Mouse (Mus musculus): ENCODE measurements around the gene Olfr1415. TPM values are rescaled to one million over a fixed set of nuclear protein-coding genes. Genes with fewer than 3 reads are reported as not detected.

Gene Olfr1415
- polyA plus RNA-seq, 1 experiment from 2014 or later, result not detected

- Histone ChIP-seq H3K4me2 (peak within 1 kb of the TSS; percentile 91), H3K9me3 (replicated peaks) (no peaks in the 10 kb centered on the region), H3K36me3 (peaks cover 28% of the 10 kb centered on the region), H3K27me3 (0 out of 2 replicates have a peak, but pooled peaks cover 3% of the 10 kb centered on the region), H3K27ac (peak within 1 kb of the TSS; percentile 71), H3K4me3 (replicated peaks) (peak within 1 kb of the TSS; percentile 81), H3K9ac (peak within 1 kb of the TSS; percentile 93), H3K4me1 (replicated peaks) (peaks cover 21% of the 10 kb centered on the region)
- peak; percentile 88 for ATAC-seq (ENCODE audit: low read depth)
- WGBS (ENCODE audit: insufficient replicate concordance), result 1% methylated on average over 67 of the region's 67 CpGs
- peak; percentile 91 for DNase-seq
Measured at GRCm38 (mm10) chr1:92473165-92474041, 22.5 kb downstream of the Olfr1415 start, which contains the start of gene Ndufa10. Gene Ndufa10, minus strand, starts transcription at chr1:92473860.

DNA sequence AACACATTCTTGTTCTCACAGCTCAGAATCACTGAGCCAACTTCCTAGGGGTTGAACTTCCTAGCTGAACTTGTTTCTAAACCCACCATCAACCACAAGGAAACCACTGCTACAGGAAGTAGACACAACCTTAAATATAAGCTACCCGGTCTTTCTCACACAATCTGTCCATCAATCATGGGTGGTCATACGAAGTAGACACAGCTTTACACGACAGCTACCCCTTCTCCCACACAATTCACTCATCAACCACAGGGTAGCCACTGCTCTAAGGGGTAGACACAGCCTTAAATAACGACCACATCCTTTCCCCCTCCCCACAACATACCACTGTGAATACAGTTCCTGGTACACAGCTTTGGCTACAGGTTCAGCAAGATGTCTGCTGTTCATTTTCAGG lies 27.0 kb downstream of the Olfr1415 start:
- H3K27me3 ChIP-seq, result no peaks in the 10 kb centered on the region
- H3K27ac ChIP-seq, result no peak overlapping the region
- peaks cover 74% of the 10 kb centered on the region for H3K36me3 ChIP-seq
- H3K4me2 ChIP-seq, result no peak overlapping the region
- ATAC-seq (ENCODE audit: low read depth) (no peak), DNase-seq (no peak)
- 38% methylated on average over 4 of the region's 4 CpGs for WGBS (ENCODE audit: insufficient replicate concordance)
- no peak overlapping the region for H3K9ac ChIP-seq
- no peak overlapping the region for H3K4me3 ChIP-seq (replicated peaks)
- peaks cover 16% of the 10 kb centered on the region for H3K4me1 ChIP-seq (replicated peaks)
- no peaks in the 10 kb centered on the region for H3K9me3 ChIP-seq (replicated peaks)

- Histone ChIP-seq H3K4me3 (replicated peaks) (no peak overlapping the region), H3K9ac (no peak overlapping the region), H3K36me3 (peaks cover 88% of the 10 kb centered on the region), H3K9me3 (replicated peaks) (no peaks in the 10 kb centered on the region), H3K27ac (no peak overlapping the region), H3K4me2 (no peak overlapping the region), H3K27me3 (no peaks in the 10 kb centered on the region), H3K4me1 (replicated peaks) (no peaks in the 10 kb centered on the region)
- WGBS (ENCODE audit: insufficient replicate concordance), result 85% methylated on average over 6 of the region's 6 CpGs
- ATAC-seq (ENCODE audit: low read depth) (no peak), DNase-seq (no peak)
Measured at GRCm38 (mm10) chr1:92458416-92458815, 37.5 kb downstream of the Olfr1415 start.

DNA sequence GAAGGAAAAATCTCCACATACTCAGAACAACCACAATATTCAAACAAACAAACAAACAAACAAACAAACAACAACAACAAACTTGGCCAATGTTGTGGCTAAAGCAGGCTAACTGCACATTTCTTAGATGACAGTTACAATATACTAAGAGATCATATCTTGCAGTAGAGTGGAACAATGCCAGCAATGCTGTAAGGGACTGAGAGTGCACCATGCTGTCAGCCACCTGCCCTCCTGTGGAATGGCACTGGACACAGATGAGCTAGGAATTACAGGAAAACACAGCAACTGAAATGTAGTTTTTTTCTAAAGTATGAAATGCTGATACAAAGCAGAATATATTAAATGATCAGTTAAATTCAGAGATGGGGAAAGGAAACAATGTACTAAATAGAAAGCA lies 38.1 kb downstream of the Olfr1415 start:
- Histone ChIP-seq H3K9me3 (replicated peaks) (no peaks in the 10 kb centered on the region), H3K36me3 (peaks cover 89% of the 10 kb centered on the region), H3K4me1 (replicated peaks) (no peaks in the 10 kb centered on the region), H3K9ac (no peak overlapping the region), H3K27ac (no peak overlapping the region), H3K4me3 (replicated peaks) (no peak overlapping the region), H3K4me2 (no peak overlapping the region), H3K27me3 (no peaks in the 10 kb centered on the region)
- ATAC-seq (ENCODE audit: low read depth), result no peak
- no peak for DNase-seq

DNA sequence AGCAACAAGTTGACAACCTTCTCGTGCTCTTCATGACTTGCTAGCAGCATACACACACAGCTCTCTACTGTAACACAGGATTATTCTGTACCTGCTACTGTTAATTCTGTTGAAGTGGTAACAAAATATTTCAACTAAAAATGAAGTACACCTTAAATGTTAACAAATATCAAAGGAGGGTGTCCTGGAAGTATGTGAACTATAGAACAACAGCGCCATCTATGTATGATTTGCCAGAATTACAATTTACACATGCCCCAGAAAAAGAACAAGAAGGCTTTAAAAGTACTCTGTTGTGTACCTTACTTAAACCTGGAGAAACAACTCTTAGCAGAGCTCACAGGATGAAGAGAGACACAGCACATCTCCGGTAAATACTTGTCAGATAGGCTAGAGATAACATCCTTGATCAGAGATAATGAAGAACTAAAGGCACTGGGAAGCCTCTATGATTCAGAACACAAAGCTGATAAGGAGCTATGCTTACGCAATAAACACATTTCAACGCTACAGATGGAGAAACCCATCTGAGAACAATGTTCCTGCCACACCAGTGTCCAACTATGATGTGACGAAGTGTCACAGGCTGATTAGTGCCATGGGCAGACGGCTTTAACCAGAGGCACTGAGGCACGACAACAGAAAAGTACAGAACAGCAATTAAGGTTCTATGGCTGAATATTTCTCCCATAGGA lies 42.0 kb downstream of the Olfr1415 start:
- Histone ChIP-seq H3K9ac (no peak overlapping the region), H3K4me3 (replicated peaks) (no peak overlapping the region), H3K4me1 (replicated peaks) (no peaks in the 10 kb centered on the region), H3K27ac (no peak overlapping the region), H3K27me3 (no peaks in the 10 kb centered on the region), H3K36me3 (peaks cover 89% of the 10 kb centered on the region), H3K9me3 (replicated peaks) (no peaks in the 10 kb centered on the region), H3K4me2 (no peak overlapping the region)
- no peak for ATAC-seq (ENCODE audit: low read depth)
- DNase-seq, result no peak
- WGBS (ENCODE audit: insufficient replicate concordance), result 59% methylated on average over 8 of the region's 8 CpGs

GRCm38 (mm10) chr1:92448293-92448692 lies 47.6 kb downstream of the Olfr1415 start:
- 74% methylated on average over 3 of the region's 3 CpGs for WGBS (ENCODE audit: insufficient replicate concordance)
- Histone ChIP-seq H3K4me1 (replicated peaks) (no peaks in the 10 kb centered on the region), H3K36me3 (peaks cover 87% of the 10 kb centered on the region), H3K27ac (no peak overlapping the region), H3K27me3 (no peaks in the 10 kb centered on the region), H3K4me2 (no peak overlapping the region), H3K9ac (no peak overlapping the region), H3K4me3 (replicated peaks) (no peak overlapping the region), H3K9me3 (replicated peaks) (no peaks in the 10 kb centered on the region)
- ATAC-seq (ENCODE audit: low read depth) (no peak), DNase-seq (no peak)

- WGBS (ENCODE audit: insufficient replicate concordance), result 22% methylated on average over 6 of the region's 6 CpGs
- ATAC-seq (ENCODE audit: low read depth) (peak; percentile 94), DNase-seq (peak; percentile 41)
- H3K4me3 ChIP-seq (replicated peaks), result no peak overlapping the region
- peaks cover 73% of the 10 kb centered on the region for H3K36me3 ChIP-seq
- H3K9ac ChIP-seq, result no peak overlapping the region
- peaks cover 34% of the 10 kb centered on the region for H3K4me1 ChIP-seq (replicated peaks)
- H3K27ac ChIP-seq, result no peak overlapping the region
- no peak overlapping the region for H3K4me2 ChIP-seq
- H3K9me3 ChIP-seq (replicated peaks), result no peaks in the 10 kb centered on the region
- H3K27me3 ChIP-seq, result no peaks in the 10 kb centered on the region
Measured at GRCm38 (mm10) chr1:92441453-92442063, 54.3 kb downstream of the Olfr1415 start.

DNA sequence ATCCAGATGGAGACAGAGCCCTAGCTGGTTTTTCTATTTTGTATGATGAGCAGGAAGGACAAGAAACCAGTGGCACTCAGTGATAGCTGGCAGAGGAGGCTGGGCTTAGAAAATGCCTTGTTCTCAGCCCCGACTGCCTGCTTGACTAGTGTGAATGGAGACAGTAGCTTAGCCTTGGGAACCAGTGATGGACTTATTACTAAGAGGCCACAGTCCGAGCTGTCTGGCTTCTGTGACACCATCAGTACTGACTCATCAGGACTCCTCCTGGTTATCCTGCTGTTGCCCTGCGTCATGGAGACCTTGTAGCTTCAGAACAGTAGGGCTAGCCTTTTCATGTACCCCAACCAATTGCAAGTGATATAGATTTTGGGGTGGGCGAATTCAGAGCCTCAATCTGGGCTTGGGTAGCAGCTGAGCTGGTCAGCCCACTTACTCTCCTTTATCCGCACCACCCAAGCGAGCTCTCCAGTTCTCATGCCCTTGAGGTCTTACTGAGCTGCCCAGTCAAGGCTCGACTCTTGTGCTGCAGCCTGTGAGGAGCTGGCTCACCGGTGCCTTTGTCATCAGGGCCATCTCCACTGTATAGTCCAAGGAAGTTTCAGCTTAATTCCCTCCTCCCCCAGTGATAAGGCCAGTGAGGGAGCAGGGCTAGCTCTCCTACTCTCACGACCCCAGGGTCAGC lies 55.7 kb downstream of the Olfr1415 start:
- Histone ChIP-seq H3K4me3 (replicated peaks) (no peak overlapping the region), H3K27ac (no peak overlapping the region), H3K9ac (no peak overlapping the region), H3K36me3 (peaks cover 63% of the 10 kb centered on the region), H3K27me3 (no peaks in the 10 kb centered on the region), H3K4me1 (replicated peaks) (peaks cover 34% of the 10 kb centered on the region), H3K9me3 (replicated peaks) (no peaks in the 10 kb centered on the region), H3K4me2 (no peak overlapping the region)
- WGBS (ENCODE audit: insufficient replicate concordance), result 79% methylated on average over 9 of the region's 9 CpGs
- ATAC-seq (ENCODE audit: low read depth) (no peak), DNase-seq (no peak)

Small RNA genes lying within 50 kb of the gene (microRNA-seq; reads per million reads assigned to microRNA genes)
- 2.1 reads per million for gene Mir6900

Other genes with a start within 250 kb of the Olfr1415 start
- gene Ndufa10, start 22.2 kb downstream of the Olfr1415 start, polyA plus RNA-seq (2015; fragmentation: Nextera tagmentation; extraction: Ambion mirVana), result 167 and 187 TPM in 2 replicates
- not detected in 2 replicates for gene Olfr1416, start 11.0 kb downstream of the Olfr1415 start, polyA plus RNA-seq (2015; fragmentation: Nextera tagmentation; extraction: Ambion mirVana)
- not detected in 2 replicates for gene Olfr1414, start 22.6 kb upstream of the Olfr1415 start, polyA plus RNA-seq (2015; fragmentation: Nextera tagmentation; extraction: Ambion mirVana)
- gene Olfr1413, start 75.2 kb upstream of the Olfr1415 start, polyA plus RNA-seq (2015; fragmentation: Nextera tagmentation; extraction: Ambion mirVana), result not detected in 2 replicates
- not detected in 2 replicates for gene Olfr1412, start 89.7 kb upstream of the Olfr1415 start, polyA plus RNA-seq (2015; fragmentation: Nextera tagmentation; extraction: Ambion mirVana)
- gene Olfr1411, start 98.3 kb upstream of the Olfr1415 start, polyA plus RNA-seq (2015; fragmentation: Nextera tagmentation; extraction: Ambion mirVana), result not detected in 2 replicates
- not detected in 2 replicates for gene Olfr1410, start 109.7 kb upstream of the Olfr1415 start, polyA plus RNA-seq (2015; fragmentation: Nextera tagmentation; extraction: Ambion mirVana)
- gene Olfr12, start 121.7 kb upstream of the Olfr1415 start, polyA plus RNA-seq (2015; fragmentation: Nextera tagmentation; extraction: Ambion mirVana), result not detected in 2 replicates
- gene Cops9, start 145.9 kb upstream of the Olfr1415 start, polyA plus RNA-seq (2015; fragmentation: Nextera tagmentation; extraction: Ambion mirVana), result 204 and 226 TPM in 2 replicates
- gene Otos, start 152.7 kb upstream of the Olfr1415 start, polyA plus RNA-seq (2015; fragmentation: Nextera tagmentation; extraction: Ambion mirVana), result not detected in 2 replicates

Data from liver, embryonic 13.5 days (tissue).